Mouse (Mus musculus): Measurements from ENCODE around the gene Spock1.
"Not testable (repeated sequence)": the region's sequence is repeated elsewhere in the genome, so short reads cannot be mapped to it uniquely, and the experiment has no call there.

Spock1 gene

GRCm38 (mm10) chr13:57488926-57489325 is 419.2 kb downstream of the Spock1 start:
- DNase-seq (ENCODE audit: low spot score): no peak

- DNase-seq (ENCODE audit: low spot score): no peak
Measured at GRCm38 (mm10) chr13:57484426-57485168, 423.5 kb downstream of the Spock1 start.

- peak; percentile 74 for DNase-seq (ENCODE audit: low spot score)
Measured at GRCm38 (mm10) chr13:57476700-57477099, 431.4 kb downstream of the Spock1 start.

GRCm38 (mm10) chr13:57474068-57474467 is 434.1 kb downstream of the Spock1 start:
- no peak for DNase-seq (ENCODE audit: low spot score)

- DNase-seq (ENCODE audit: low spot score): not testable (repeated sequence)
Measured at GRCm38 (mm10) chr13:57470922-57471321, 437.2 kb downstream of the Spock1 start.

GRCm38 (mm10) chr13:57459978-57460377 is 448.2 kb downstream of the Spock1 start:
- DNase-seq (ENCODE audit: low spot score): no peak

- no peak for DNase-seq (ENCODE audit: low spot score)
Measured at GRCm38 (mm10) chr13:57450189-57450821, 457.8 kb downstream of the Spock1 start.

GRCm38 (mm10) chr13:57448906-57449305 is 459.2 kb downstream of the Spock1 start:
- DNase-seq (ENCODE audit: low spot score): no peak

- no peak for DNase-seq (ENCODE audit: low spot score)
Measured at GRCm38 (mm10) chr13:57444977-57445376, 463.2 kb downstream of the Spock1 start.

- DNase-seq (ENCODE audit: low spot score): no peak
Measured at GRCm38 (mm10) chr13:57440111-57440510, 468.0 kb downstream of the Spock1 start.

- DNase-seq (ENCODE audit: low spot score): no peak
Measured at GRCm38 (mm10) chr13:57435726-57436220, 472.4 kb downstream of the Spock1 start.

GRCm38 (mm10) chr13:57433848-57434247 is 474.3 kb downstream of the Spock1 start:
- DNase-seq (ENCODE audit: low spot score): no peak

- DNase-seq (ENCODE audit: low spot score): no peak
Measured at GRCm38 (mm10) chr13:57431815-57432214, 476.3 kb downstream of the Spock1 start.

- no peak for DNase-seq (ENCODE audit: low spot score)
Measured at GRCm38 (mm10) chr13:57428840-57429239, 479.3 kb downstream of the Spock1 start.

- DNase-seq (ENCODE audit: low spot score): no peak
Measured at GRCm38 (mm10) chr13:57418781-57419180, 489.4 kb downstream of the Spock1 start.

- no peak for DNase-seq (ENCODE audit: low spot score)
Measured at GRCm38 (mm10) chr13:57414716-57415115, 493.4 kb downstream of the Spock1 start.

GRCm38 (mm10) chr13:57407666-57408065 is 500.5 kb downstream of the Spock1 start:
- DNase-seq (ENCODE audit: low spot score): no peak

- DNase-seq (ENCODE audit: low spot score): no peak
Measured at GRCm38 (mm10) chr13:57402386-57402785, 505.7 kb downstream of the Spock1 start.

- DNase-seq (ENCODE audit: low spot score): no peak
Measured at GRCm38 (mm10) chr13:57372141-57372700, 535.9 kb downstream of the Spock1 start.

All from layer of hippocampus, adult 11-12 months (tissue).